Mouse (Mus musculus): ENCODE data around the gene Krtap9-5. TPM values are rescaled to one million over a fixed set of nuclear protein-coding genes. Genes with fewer than 3 reads are reported as not detected.

The Krtap9-5 gene
- total RNA-seq (2022), result not detected

DNA sequence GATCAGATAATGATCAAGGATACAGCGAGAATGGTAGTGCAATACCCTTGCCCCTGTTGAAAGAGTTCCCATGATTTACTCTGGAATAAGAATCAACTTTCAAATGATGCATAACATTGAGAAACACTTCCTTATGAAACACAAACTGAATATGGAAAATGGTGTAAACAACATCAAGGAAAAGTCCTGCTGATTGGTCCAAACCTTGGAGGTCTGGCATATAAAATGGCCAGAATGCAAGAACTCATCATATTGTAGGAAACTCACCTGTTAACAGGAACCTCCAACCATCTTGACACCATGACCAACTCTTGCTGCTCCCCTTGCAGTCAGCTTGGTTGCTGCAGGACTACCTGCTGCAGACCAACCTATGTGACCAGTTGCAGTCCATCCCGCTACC is at the start of gene Krtap9-5:
Gene Krtap9-5 (plus strand): TSS at position 301 of the 400 bp plus-strand sequence.
- DNase-seq (ENCODE audit: low spot score in 2 of 2), result no peak

DNA sequence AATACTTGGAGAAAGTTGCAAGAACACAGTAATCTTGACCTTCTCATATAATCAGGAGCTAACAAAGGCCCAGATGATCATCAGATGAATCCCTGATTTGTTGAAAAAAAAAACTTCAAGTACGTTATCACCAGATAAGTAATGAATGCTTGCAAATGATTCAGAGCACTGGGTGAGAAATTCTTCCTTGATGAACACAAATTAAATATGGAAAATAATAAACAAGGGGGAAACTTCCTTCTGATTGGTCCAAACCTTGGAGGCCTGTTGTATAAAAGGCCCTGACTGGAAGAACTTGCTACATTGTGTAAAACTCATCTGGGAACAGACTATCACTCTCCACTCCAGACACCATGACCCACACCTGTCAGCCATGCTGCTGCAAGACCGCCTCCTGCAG is 40.7 kb upstream of the Krtap9-5 start, which contains the start of gene Krtap31-1:
Gene Krtap31-1 (plus strand): TSS at position 301 of the 400 bp plus-strand sequence.
- DNase-seq (ENCODE audit: low spot score in 2 of 2), result no peak

DNA sequence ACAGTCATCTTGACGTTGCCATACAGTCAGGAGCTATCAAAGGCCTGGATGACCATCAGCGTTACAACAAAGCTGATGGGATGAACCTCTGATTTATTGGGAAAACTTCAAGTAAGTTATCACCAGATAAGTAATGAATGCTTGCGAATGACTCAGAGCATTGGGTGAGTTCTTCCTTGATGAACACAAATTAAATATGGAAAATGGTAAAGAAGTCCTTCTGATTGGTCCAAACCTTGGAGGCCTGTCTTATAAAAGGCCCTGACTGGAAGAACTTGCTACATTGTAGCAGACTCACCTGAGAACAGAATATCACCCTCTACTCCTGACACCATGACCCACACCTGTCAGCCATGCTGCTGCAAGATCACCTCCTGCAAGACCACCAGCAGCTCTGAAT is 33.8 kb upstream of the Krtap9-5 start, which contains the start of gene Gm11565:
Gene Gm11565 (plus strand): TSS at position 301 of the 400 bp plus-strand sequence.
- no peak for DNase-seq (ENCODE audit: low spot score in 2 of 2)

DNA sequence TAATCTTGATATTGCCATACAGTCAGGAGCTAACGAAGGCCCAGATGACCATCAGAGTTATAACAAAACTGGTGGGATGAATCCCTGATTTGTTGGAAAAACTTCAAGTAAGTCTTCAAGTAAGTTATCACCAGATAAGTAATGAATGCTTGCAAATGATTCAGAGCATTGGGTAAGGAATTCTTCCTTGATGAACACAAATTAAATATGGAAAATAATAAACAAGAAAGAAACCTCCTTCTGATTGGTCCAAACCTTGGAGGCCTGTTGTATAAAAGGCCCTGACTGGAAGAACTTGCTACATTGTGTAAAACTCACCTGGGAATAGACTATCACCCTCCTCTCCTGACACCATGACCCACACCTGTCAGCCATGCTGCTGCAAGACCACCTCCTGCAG is 12.3 kb upstream of the Krtap9-5 start, which contains the start of gene Krtap31-2:
Gene Krtap31-2 (plus strand): TSS at position 301 of the 400 bp plus-strand sequence.
- no peak for DNase-seq (ENCODE audit: low spot score in 2 of 2)

DNA sequence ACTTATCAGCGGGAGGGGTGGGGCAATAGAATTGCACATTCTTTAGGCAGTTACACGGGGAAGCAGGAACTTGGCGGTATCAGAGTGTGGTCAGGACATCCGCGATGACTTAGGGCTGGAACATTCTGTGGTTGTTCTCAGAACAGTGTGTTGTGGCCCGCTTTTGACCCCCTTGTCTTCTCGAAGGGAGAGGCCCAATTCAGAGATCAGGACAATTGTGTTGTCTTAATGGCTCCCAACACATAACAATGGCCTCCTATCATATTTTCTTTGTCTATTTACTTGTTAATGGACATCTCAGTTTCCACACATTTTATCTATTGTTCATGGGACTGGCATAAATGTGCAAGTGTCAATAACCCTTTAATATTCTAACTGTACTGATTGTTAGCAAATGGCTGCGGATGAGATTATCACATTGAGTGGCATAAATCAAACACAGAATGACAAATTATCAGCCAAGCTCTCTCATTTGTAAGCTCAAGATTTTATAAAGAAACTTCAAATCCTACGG is 10.5 kb upstream of the Krtap9-5 start:
- DNase-seq (ENCODE audit: low spot score in 2 of 2), result no peak

DNA sequence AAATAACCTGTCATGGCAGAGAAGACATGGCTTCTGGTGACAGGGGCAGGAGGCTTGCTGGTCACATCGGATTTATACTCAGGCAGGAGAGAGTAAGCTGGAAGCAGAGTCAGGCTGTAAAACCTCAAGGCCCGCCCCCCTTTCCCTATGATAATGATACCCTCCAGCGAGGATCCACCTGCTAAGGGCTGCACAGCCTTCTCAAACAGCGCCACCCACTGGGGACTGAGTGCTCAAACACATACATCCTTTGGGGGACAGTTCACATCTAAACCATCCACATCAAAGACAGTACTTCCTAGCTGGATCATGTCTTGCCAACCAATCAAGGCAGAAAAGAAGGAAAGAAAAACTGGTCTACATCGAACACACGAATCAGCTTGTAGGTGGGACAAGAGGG is 15.9 kb downstream of the Krtap9-5 start:
- no peak for DNase-seq (ENCODE audit: low spot score in 2 of 2)

DNA sequence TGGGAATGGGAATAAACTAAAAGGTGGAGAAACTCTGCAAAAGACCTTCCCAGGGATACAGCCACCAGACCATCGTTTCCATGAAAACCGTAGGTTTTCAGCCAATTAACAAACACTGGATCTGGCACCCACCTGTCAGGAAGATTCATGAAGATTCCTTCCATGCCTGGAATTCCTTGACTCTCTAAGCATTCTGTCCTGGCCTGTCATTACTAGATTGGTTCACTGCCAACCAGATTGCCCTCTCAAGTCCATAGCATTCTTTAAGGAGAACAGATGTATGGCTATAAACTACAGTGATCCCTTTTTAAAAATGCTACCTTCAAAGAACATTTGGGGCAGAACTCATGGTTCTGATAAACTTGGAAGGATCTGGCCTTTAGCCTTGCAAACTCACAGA is 17.7 kb downstream of the Krtap9-5 start:
- no peak for DNase-seq (ENCODE audit: low spot score in 2 of 2)

DNA sequence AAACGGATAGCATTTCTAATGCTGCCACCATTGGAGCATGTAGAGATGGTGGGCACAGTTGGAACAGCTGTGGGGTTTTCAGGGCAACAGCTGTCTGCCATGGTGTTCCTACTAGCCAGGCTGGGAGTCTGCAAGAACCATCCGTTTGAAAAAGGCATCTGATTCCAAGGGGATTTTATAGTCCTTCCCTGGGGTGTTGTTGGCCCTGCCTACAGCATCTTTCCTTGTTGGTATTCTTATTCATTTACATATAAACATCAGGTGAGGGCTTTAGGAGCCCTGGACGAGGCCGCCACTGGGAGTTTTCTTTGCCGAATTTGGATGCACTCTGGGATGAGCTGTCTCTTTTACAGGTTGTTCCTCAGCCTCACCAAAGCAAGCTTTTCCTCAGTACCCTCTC is 30.7 kb downstream of the Krtap9-5 start, which contains the start of gene Krtap29-1:
Gene Krtap29-1 (minus strand): TSS at position 101 of the 400 bp plus-strand sequence.
- no peak for DNase-seq (ENCODE audit: low spot score in 2 of 2)

DNA sequence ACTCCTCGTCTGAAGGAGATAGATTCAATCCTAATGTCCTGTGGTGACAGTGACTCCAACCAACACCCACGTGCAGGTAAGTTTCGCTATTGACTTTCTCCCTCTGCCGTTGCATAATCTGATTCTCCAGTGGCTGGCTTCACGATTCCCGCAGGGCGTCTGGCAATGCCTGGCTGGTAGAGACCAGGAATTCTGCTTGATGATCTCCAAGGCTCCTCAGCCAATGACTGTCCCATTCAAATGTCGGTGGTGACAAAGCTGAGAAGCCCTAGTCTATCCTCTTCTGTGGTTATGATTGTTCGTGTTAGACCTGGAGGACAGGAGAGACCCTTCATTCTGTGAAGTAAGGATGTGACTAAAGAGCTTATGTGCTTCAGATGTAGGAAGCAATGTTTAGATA is 34.5 kb downstream of the Krtap9-5 start:
- no peak for DNase-seq (ENCODE audit: low spot score in 2 of 2)

DNA sequence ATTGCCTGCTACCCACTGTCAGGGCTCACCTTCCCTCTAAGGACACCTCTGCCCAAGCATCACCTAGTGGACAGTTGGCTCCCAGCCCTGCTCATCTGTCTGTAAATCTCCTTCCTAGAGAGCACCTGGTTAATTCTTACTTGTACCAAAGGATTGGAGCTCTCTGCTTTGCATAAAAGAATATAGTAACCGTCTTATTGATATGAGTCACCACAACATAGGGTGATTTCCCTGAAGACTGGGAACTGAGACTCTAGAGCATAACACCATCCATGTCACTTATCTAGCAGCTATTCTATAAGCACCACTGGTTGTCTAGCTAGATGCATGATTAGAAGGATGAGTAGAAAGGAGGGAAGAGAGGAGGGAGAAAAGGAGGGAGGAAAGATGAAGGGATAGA is 35.2 kb downstream of the Krtap9-5 start:
- no peak for DNase-seq (ENCODE audit: low spot score in 2 of 2)

DNA sequence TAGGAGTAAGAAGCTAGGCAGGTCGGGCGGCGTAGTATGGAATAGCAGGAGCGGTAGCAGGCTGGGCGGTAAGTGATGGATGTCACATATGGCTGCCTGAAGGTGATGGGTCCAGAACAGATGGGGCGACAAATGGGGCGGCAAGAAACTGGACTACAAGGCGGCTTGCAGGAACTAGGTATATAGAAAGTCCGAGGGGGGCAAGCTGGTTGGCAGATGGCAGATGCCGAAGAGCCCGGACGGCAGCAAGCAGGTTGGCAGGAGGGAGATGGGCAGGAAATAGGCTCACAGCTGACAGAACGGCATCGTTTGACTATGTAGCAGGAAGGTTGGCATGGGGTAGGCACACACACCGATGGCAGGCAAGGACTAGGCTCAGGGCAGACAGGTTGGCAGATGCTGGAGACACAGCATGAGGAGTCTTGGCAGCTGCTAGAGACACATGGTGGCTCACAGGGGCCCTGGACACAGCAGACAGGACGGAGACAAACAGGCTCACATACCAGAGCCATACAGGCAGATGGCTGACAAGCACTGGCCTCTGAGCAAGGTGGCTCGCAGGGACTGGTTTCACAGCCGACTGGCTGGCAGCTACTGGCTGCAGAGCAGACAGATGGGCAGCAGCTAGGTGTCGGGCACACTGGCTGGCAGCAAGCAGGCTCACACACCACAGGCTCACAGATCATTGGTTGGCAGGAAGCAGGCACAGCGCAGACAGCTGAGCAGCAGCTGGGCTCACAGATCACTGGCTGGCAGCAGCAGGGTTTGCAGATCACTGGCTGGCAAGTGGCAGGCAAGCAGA is 37.2 kb downstream of the Krtap9-5 start:
- peak in 1 of 2 experiments; percentile 77 for DNase-seq (ENCODE audit: low spot score in 2 of 2)

DNA sequence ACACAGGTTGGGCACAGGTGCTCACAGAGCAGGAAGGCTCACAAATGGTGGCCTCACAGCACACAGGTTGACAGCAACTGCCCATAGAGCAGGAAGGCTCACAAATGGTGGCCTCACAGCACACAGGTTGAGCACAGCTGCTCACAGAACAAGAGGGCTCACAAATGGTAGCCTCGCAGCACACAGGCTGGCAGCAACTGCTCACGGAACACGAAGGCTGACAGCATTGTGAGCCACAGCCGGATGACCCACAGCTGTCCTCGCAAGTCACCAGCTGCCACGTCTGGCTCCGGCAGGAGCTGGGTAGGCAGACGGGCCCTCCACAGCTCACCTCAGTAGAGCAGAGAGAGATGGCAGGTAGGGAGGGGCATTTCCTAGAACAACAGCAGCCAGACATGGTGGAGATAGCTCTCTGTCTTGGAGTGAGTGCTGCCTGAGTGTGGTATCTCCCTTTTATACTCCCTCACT is 37.9 kb downstream of the Krtap9-5 start, which contains the start of gene Krtap16-1:
Gene Krtap16-1 (minus strand): TSS at position 418 of the 468 bp plus-strand sequence.
- no peak for DNase-seq (ENCODE audit: low spot score in 2 of 2)

DNA sequence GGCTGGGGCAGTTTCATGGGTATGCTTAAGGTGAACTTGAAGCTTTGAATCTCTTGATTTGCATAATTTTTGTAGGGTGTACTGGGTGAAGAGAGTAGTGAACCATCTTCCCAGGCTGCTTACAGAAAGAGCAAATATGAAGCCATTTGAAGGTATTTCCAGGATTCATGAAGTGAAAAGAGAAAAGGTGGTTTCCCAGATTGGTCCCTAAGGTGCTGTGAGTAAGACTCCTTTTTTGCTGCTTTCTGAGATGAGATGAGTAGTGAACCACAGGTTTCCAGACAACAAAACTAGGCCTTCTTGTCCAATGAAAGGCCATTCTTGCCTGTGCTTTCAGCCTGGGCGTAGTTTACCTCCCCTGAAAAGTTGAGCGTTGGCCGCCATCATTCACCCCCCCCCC is 40.3 kb downstream of the Krtap9-5 start:
- DNase-seq (ENCODE audit: low spot score in 2 of 2), result no peak

DNA sequence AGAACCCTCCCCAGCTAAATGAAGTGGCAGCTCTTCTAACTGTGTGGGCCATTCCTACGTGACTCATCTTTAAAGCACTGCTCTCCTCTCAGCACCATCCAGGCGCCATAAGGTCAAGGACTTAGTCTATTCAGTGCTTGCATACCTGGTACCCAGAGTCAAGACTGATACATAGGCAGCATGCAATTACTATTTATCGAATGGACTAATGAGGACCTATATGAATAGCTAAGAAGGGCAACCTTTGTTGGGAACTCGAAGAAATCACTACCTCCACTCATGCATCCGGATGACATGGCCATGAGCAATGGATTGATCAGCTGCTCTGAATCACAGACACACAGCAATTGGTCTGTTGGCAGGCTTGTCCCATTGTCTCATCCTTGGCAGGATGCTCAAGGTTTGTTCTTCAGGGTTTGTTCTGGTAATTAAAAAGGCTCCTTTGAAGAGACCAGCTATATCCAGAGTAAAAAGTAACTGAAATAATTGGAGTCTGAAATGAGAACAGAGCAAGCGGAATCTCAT is 41.7 kb downstream of the Krtap9-5 start:
- no peak for DNase-seq (ENCODE audit: low spot score in 2 of 2)

DNA sequence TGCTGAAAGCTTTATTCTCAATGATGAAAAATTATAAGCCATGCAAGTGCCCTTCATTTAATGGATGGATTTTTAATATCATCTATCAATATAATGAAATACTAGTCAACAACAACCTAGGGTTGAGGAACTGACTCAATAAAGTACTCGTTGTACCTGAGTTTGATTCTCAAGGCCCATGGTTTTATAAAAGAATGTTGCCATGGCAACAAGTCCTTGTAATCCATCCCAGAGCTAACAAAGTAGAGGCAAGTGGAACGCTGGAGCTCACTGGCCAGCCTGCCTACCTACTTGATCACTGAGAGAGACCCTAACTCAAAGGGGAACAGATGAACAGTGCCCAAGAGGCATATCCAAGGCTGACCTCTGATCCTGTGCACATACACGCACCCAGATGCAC is 42.3 kb downstream of the Krtap9-5 start:
- DNase-seq (ENCODE audit: low spot score in 2 of 2), result no peak

DNA sequence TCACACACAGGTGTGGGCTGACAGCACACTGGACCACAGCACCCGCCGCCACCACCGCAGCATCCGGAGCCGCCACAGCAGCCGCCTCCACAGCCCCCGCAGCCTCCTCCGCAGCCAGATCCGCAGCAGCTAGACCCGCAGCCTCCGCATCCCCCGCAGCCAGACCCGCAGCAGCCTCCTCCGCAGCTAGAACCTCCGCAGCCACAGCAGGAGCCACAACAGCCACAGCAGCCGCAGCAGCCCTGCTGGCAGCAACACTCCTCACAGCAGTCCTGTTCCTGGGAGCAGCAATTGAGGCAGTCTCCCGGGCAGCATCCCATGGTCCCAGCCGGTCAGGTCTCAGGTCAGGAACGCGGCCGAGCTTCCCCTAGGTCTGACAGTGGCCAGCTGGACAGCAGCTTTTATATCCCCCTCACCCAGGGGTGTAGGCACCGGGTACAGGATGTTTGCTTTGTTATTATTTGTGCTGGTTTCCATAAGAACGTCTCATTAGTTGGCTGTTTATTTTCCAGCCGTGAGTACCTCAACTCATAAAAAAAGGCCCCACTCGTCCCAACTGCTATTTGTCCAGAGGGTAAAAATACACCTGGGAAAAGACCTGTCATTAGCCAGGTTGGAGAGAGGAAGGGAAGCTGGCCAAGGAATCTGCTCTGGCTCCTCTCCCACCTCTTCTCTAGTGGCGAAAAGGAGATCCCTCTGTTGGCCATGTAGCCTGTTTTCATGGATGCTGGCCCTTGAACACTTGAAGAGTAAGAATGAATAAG is 45.5 kb downstream of the Krtap9-5 start, which contains the start of gene Krtap17-1:
Gene Krtap17-1 (minus strand): TSS at position 375 of the 764 bp plus-strand sequence.
- DNase-seq (ENCODE audit: low spot score in 2 of 2), result no peak

DNA sequence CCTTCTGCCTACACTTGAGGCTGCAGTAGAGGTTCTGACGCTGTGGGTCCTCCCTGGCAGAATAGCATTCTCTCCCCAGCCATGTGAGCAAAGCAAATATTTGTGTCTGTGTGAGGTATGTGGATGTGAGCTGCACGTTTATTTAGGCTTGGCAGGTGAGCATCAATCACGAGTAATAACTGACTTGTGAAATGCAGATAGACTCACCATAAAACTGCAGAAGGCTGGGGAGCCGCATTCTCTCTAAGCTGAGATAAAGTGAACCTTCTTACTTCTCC is 46.0 kb downstream of the Krtap9-5 start:
- DNase-seq (ENCODE audit: low spot score in 2 of 2), result no peak

DNA sequence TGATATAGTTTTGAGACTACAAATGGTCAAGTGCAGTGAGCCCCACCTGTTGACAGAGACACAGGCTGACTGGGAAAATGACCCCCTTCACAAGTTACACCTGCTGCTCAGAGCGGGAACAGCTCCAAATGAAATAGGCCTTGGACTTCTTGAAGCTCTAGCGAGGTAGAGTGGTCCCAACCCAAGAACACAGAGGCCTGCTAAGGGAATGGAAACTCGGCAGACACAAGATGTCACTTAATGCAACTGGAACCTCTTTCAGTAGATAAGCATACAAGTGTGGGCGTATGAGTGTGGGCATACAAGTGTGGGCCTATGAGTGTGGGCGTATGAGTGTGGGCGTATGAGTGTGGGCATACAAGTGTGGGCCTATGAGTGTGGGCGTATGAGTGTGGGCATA is 50.8 kb downstream of the Krtap9-5 start:
- DNase-seq (ENCODE audit: low spot score in 2 of 2), result no peak

All from left cerebral cortex, adult 8-10 months (tissue).